Mouse (Mus musculus) neutrophil, adult 5-6 weeks (primary cell): Measurements from ENCODE around the gene Oas2. TPM values are rescaled to one million over a fixed set of nuclear protein-coding genes. Genes with fewer than 3 reads are reported as not detected.
A peak's percentile ranks its signal among the peaks of the same experiment; 100 is the strongest.
"Not testable (repeated sequence)": the region's sequence is repeated elsewhere in the genome, so short reads cannot be mapped to it uniquely, and the experiment has no call there.

ENCODE experiments used
- ATAC-seq: fragments of 151-379, 151-347 bp; 2 replicates; pipeline ENCODE4 v1.8.0; 2017; ENCODE audit warnings: mild to moderate bottlenecking, moderate TSS enrichment; ENCODE audit not compliant: insufficient number of reproducible peaks, poor library complexity, low FRiP score, severe bottlenecking; ENCODE audit errors: extremely low read depth
- total RNA-seq: library from RNA; stranded (forward); fragments of 200-1000 nt; gene quantifications from 2 replicates; pipeline ENCODE4 v1.2.3, GENCODE M21; 2017

Oas2 gene
- total RNA-seq = 48.7 and 57.1 TPM in 2 replicates

GRCm38 (mm10) chr5:120749688-120750087, at the start of gene Oas2:
Gene Oas2, minus strand, starts transcription at chr5:120749853.
- peak; percentile 57 for ATAC-seq

GRCm38 (mm10) chr5:120798943-120799342, 49.3 kb upstream of the Oas2 start:
- ATAC-seq = not testable (repeated sequence)

GRCm38 (mm10) chr5:120798147-120798546, 48.5 kb upstream of the Oas2 start:
- not testable (repeated sequence) for ATAC-seq

- not testable (repeated sequence) for ATAC-seq
Observed at GRCm38 (mm10) chr5:120795480-120796034, 45.9 kb upstream of the Oas2 start, which contains the start of gene Oas1e. Gene Oas1e, minus strand, starts transcription at chr5:120795530.

GRCm38 (mm10) chr5:120793043-120793442, 43.4 kb upstream of the Oas2 start:
- ATAC-seq = peak; percentile 39; the same call in 1 of the 2 replicates

- ATAC-seq = 0 out of 2 replicates have a peak, but pooled peaks have one; percentile 25
Observed at GRCm38 (mm10) chr5:120787042-120787441, 37.4 kb upstream of the Oas2 start.

GRCm38 (mm10) chr5:120782446-120782845, 32.8 kb upstream of the Oas2 start:
- no peak for ATAC-seq

GRCm38 (mm10) chr5:120781646-120782045, 32.0 kb upstream of the Oas2 start:
- ATAC-seq = no peak

GRCm38 (mm10) chr5:120779922-120780321, 30.3 kb upstream of the Oas2 start:
- no peak for ATAC-seq

GRCm38 (mm10) chr5:120778941-120779340, 29.3 kb upstream of the Oas2 start:
- ATAC-seq = no peak

GRCm38 (mm10) chr5:120777478-120777877, 27.8 kb upstream of the Oas2 start, which contains the start of gene Oas3:
Gene Oas3, minus strand, starts transcription at chr5:120777661.
- peak; percentile 62 for ATAC-seq

- ATAC-seq = no peak
Observed at GRCm38 (mm10) chr5:120776801-120777200, 27.1 kb upstream of the Oas2 start.

- peak; percentile 44 for ATAC-seq
Observed at GRCm38 (mm10) chr5:120775287-120775985, 25.8 kb upstream of the Oas2 start.

- ATAC-seq = no peak
Observed at GRCm38 (mm10) chr5:120769396-120769795, 19.7 kb upstream of the Oas2 start.

GRCm38 (mm10) chr5:120765010-120765409, 15.4 kb upstream of the Oas2 start:
- ATAC-seq = no peak

GRCm38 (mm10) chr5:120761901-120762300, 12.2 kb upstream of the Oas2 start:
- ATAC-seq = no peak

GRCm38 (mm10) chr5:120754215-120754614, 4.6 kb upstream of the Oas2 start:
- ATAC-seq = no peak

GRCm38 (mm10) chr5:120752786-120753185, 3.1 kb upstream of the Oas2 start:
- ATAC-seq = no peak

GRCm38 (mm10) chr5:120751206-120751605, 1.6 kb upstream of the Oas2 start:
- no peak for ATAC-seq

- ATAC-seq = no peak
Observed at GRCm38 (mm10) chr5:120746451-120746850, 3.2 kb downstream of the Oas2 start.
